Mouse (Mus musculus) stomach, postnatal 0 days (tissue): ENCODE measurements at regions not wholly inside any gene's neighbourhood (a gene's known extent, or its start where the extent isn't known, plus 50 kb on each side); places are given as distances from the start of the nearest gene placed in this dataset.

Experiments
- ATAC-seq: fragments of 200-750 bp; cut with Nextera tagmentation; 2 replicates; pipeline ENCODE4 v1.8.0; 2017; ENCODE audit not compliant: low FRiP score, low TSS enrichment
- DNase-seq: peaks from one replicate; pipeline ENCODE4 v3.0.0-alpha.2; 2016; ENCODE audit warnings: low spot score
- H3K27ac ChIP-seq: fragments of 300-500 bp; sonication (generic); replicated peaks from 2 replicates; pipeline ENCODE4 v1.5.1; 2014; ENCODE audit warnings: mild to moderate bottlenecking, control low read depth
- H3K27me3 ChIP-seq: fragments of 300-500 bp; sonication (generic); 2 replicates; pipeline ENCODE4 v1.6.1; 2014; ENCODE audit warnings: low read length; ENCODE audit not compliant: control insufficient read depth, insufficient read depth
- H3K36me3 ChIP-seq: fragments of 300-500 bp; sonication (generic); 2 replicates; pipeline ENCODE4 v1.6.1; 2014; ENCODE audit warnings: low read length, mixed read lengths; ENCODE audit not compliant: control insufficient read depth, insufficient read depth
- H3K4me1 ChIP-seq: fragments of 300-500 bp; sonication (generic); replicated peaks from 2 replicates; pipeline ENCODE4 v1.6.1; 2014; ENCODE audit warnings: antibody characterized with exemption; ENCODE audit not compliant: control insufficient read depth, insufficient read depth
- H3K4me2 ChIP-seq: fragments of 300-500 bp; sonication (generic); replicated peaks from 2 replicates; pipeline ENCODE4 v1.6.1; 2014; ENCODE audit warnings: low read depth, mild to moderate bottlenecking, control low read depth, moderate library complexity
- H3K4me3 ChIP-seq: fragments of 300-500 bp; sonication (generic); 2 replicates; pipeline ENCODE4 v1.5.1; 2014; ENCODE audit warnings: low read depth, low read length, control low read depth
- H3K9ac ChIP-seq: fragments of 300-500 bp; sonication (generic); 2 replicates; pipeline ENCODE4 v1.6.1; 2014; ENCODE audit warnings: mild to moderate bottlenecking, low read length, control low read depth, mixed read lengths
- H3K9me3 ChIP-seq: fragments of 300-500 bp; sonication (generic); 2 replicates; pipeline ENCODE4 v1.6.1; 2016; ENCODE audit warnings: low read length; ENCODE audit not compliant: control insufficient read depth
- CTCF ChIP-seq: IDR thresholded peaks from 2 replicates; pipeline ENCODE4 v1.5.1; 2016; ENCODE audit warnings: antibody characterized with exemption, low read depth, mild to moderate bottlenecking, moderate library complexity
- EP300 ChIP-seq: optimal IDR thresholded peaks from 2 replicates; pipeline ENCODE3; 2016; ENCODE audit warnings: antibody characterized with exemption
- WGBS: fragments of 180-500 bp; shearing (Covaris S2); extraction: QIAGEN DNeasy Blood & Tissue Kit; methylation state at CpG from one replicate; pipeline ENCODE4 v1.1.7; 2014; 5-methylcytosine and 5-hydroxymethylcytosine counted together

- no peaks in the 10 kb centered on the region for H3K4me1 ChIP-seq
- no peak for ATAC-seq
- H3K4me2 ChIP-seq, result no peak overlapping the region
- WGBS, result 70% methylated on average over 3 of the region's 3 CpGs
- TF ChIP-seq CTCF (no peak), EP300 (no peak)
- no peak overlapping the region for H3K27ac ChIP-seq
- H3K4me3 ChIP-seq, result no peak overlapping the region
- H3K27me3 ChIP-seq, result no peaks in the 10 kb centered on the region
- DNase-seq, result no peak
- H3K9me3 ChIP-seq, result no peaks in the 10 kb centered on the region
- H3K9ac ChIP-seq, result no peak overlapping the region
- H3K36me3 ChIP-seq, result no peaks in the 10 kb centered on the region
Measured at GRCm38 (mm10) chr17:63680479-63680878, 180.7 kb upstream of the Fbxl17 start.

DNA sequence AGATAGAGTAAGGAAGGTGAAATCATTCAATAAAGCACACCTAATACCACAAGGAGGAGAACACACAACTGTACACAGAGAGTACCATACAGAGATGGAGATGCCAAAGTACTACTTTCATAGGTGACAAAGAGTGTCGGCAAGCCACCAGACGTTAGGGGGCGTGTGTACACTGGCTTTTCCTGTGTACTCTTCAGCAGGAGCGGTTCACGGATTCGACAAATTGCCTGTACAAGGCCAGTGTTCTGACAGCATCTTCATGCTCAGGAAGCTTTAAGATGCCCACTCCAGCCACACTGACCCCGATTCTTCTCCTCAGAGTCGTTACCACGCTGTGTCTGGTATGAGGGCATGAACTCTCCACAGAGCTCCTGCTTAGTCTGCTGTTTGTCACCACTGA lies 179.5 kb upstream of the Fer start:
- Histone ChIP-seq H3K4me3 (no peak overlapping the region), H3K36me3 (no peaks in the 10 kb centered on the region), H3K27me3 (no peaks in the 10 kb centered on the region), H3K9me3 (no peaks in the 10 kb centered on the region), H3K4me1 (no peaks in the 10 kb centered on the region), H3K27ac (no peak overlapping the region), H3K9ac (no peak overlapping the region), H3K4me2 (no peak overlapping the region)
- no peak for ATAC-seq
- WGBS, result 75% methylated on average over 9 of the region's 9 CpGs
- TF ChIP-seq CTCF (no peak), EP300 (no peak)
- no peak for DNase-seq

- ATAC-seq, result no peak
- no peaks in the 10 kb centered on the region for H3K9me3 ChIP-seq
- WGBS, result 58% methylated on average over 3 of the region's 3 CpGs
- H3K9ac ChIP-seq, result no peak overlapping the region
- H3K27me3 ChIP-seq, result no peaks in the 10 kb centered on the region
- DNase-seq, result no peak
- no peaks in the 10 kb centered on the region for H3K36me3 ChIP-seq
- TF ChIP-seq CTCF (no peak), EP300 (no peak)
- no peak overlapping the region for H3K4me2 ChIP-seq
- H3K4me1 ChIP-seq, result no peaks in the 10 kb centered on the region
- no peak overlapping the region for H3K4me3 ChIP-seq
- H3K27ac ChIP-seq, result no peak overlapping the region
Measured at GRCm38 (mm10) chr17:63684026-63684425, 178.8 kb upstream of the Fer start.

GRCm38 (mm10) chr17:63685956-63686355 lies 176.9 kb upstream of the Fer start:
- TF ChIP-seq EP300 (no peak), CTCF (no peak)
- Histone ChIP-seq H3K4me2 (no peak overlapping the region), H3K36me3 (no peaks in the 10 kb centered on the region), H3K27ac (no peak overlapping the region), H3K9ac (no peak overlapping the region), H3K9me3 (no peaks in the 10 kb centered on the region), H3K27me3 (no peaks in the 10 kb centered on the region), H3K4me3 (no peak overlapping the region), H3K4me1 (no peaks in the 10 kb centered on the region)
- ATAC-seq, result no peak
- 59% methylated on average over 4 of the region's 4 CpGs for WGBS
- no peak for DNase-seq

- Histone ChIP-seq H3K4me3 (no peak overlapping the region), H3K9me3 (no peaks in the 10 kb centered on the region)
- 65% methylated on average over 4 of the region's 4 CpGs for WGBS
Measured at GRCm38 (mm10) chr17:63686361-63686760, 176.5 kb upstream of the Fer start.

GRCm38 (mm10) chr17:63689291-63689690 lies 173.6 kb upstream of the Fer start:
- H3K4me1 ChIP-seq, result no peaks in the 10 kb centered on the region
- DNase-seq (no peak), ATAC-seq (no peak)
- no peaks in the 10 kb centered on the region for H3K27me3 ChIP-seq
- H3K36me3 ChIP-seq, result no peaks in the 10 kb centered on the region
- no peak overlapping the region for H3K4me2 ChIP-seq
- no peak overlapping the region for H3K9ac ChIP-seq
- no peaks in the 10 kb centered on the region for H3K9me3 ChIP-seq
- TF ChIP-seq CTCF (0 out of 2 replicates have a peak, but pooled peaks have one; percentile 3), EP300 (no peak)
- H3K27ac ChIP-seq, result no peak overlapping the region
- H3K4me3 ChIP-seq, result no peak overlapping the region
- WGBS, result 81% methylated on average over 8 of the region's 8 CpGs

More at GRCm38 (mm10) chr17:63686361-63686760, 176.5 kb upstream of the Fer start:
- no peaks in the 10 kb centered on the region for H3K27me3 ChIP-seq
- TF ChIP-seq EP300 (no peak), CTCF (no peak)
- H3K27ac ChIP-seq, result no peak overlapping the region
- no peak overlapping the region for H3K4me2 ChIP-seq
- DNase-seq, result no peak
- H3K36me3 ChIP-seq, result no peaks in the 10 kb centered on the region
- no peak for ATAC-seq
- H3K4me1 ChIP-seq, result no peaks in the 10 kb centered on the region
- H3K9ac ChIP-seq, result no peak overlapping the region
